Mouse (Mus musculus) frontal cortex, postnatal 36 days (tissue): ENCODE results near the gene Zfp956.

Experiments used
- DNase-seq, 2 experiments: peaks; one replicate each; pipeline ENCODE4 v3.0.0; 2022; ENCODE audit warnings: low spot score in 2 of 2

Gene Zfp956

DNA sequence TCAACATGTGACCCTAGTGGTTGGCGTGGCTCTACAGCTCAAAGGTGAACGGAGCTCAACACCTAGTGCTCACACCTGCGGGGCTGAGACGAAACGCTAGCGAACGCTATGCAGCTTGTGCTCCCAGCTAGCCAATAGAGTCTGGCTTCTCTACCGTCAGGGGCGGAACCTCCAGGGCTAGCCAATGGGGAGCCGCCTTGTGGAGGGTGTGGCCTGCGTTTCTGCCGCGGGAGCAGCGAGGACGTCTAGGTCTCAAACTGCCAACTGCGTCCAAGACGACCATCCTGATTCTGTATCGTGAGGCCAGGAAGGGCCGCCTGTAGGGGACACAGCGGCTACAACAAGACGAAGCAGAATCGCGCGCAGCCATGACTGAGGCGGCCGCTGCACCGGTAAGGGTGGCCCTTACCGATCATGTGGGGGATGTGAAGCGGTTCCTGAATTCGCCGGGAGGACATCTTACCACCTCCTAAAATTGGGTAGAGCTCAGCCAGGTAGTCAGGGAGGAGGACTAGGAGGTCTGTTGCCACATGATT is at the start of gene Zfp956:
TSS of gene Zfp956 (plus strand) at position 200 of the 536 bp plus-strand sequence.
- DNase-seq, result peak; percentile 93 to 95

DNA sequence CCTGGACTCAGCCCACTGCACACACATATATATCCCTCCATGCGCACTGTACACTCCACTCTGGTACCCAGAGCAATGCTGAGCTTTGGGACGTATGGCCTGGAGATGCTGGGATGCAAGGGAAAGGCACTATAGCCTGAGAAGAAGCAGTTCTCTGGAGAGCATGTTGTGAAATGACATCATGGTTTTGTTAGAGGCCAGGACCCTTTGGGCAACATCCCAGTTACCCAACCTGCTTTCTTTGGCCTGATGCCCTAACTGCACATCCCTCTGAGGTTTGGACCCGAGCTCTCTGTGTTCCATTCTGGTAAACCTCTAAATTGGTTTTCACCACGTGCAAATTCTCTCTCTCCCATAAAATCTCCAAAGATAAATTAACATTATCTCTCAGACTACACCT is 49.6 kb upstream of the Zfp956 start:
- DNase-seq, result no peak

DNA sequence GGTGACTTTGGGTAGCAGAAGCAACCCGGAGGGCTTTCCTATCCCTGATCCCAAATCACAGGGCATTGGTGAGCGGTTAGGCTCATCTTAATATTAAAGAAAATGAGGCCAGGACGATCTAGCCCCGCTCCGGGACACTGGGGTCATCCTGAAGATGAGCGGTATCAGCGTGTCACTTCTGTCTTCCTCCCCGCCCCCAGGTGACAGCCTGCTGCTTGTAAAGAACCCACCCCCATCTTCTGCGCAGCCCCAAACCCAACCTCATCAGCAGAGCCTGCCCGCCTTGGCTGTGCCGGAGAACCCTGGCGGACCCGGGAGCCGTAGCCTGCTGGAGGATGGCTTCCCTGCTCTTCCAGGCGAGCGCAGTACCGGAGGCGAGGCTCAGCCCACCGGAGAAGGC is 48.8 kb upstream of the Zfp956 start:
- DNase-seq, result no peak

DNA sequence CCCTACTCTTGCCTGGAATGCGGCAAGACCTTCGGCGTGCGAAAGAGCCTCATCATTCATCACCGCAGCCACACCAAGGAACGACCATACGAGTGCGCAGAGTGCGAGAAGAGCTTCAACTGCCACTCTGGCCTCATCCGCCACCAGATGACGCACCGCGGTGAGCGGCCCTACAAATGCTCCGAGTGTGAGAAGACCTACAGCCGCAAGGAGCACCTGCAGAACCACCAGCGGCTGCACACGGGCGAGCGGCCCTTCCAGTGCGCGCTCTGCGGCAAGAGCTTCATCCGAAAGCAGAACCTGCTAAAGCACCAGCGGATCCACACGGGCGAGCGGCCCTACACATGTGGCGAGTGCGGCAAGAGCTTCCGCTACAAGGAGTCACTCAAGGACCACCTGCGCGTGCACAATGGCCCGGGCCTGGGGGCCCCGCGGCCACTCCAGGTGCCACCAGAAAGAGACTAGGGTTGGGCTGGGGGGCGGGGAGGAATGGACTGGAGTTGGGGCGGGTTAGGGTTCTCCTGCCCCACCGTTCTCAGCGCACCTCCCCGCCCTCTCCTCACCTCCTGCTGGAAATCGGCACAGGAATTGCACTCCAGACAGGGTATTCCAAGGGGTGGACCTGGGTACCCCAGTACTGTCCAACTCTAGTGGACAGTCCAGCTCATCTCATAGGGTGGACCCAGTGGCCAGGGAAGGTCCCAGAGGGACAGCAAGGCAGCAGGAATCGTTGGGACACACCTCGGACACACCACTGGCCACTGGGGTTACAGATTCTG is 48.1 kb upstream of the Zfp956 start:
- no peak for DNase-seq

GRCm38 (mm10) chr6:47906326-47906725 is 46.9 kb upstream of the Zfp956 start:
- no peak for DNase-seq

DNA sequence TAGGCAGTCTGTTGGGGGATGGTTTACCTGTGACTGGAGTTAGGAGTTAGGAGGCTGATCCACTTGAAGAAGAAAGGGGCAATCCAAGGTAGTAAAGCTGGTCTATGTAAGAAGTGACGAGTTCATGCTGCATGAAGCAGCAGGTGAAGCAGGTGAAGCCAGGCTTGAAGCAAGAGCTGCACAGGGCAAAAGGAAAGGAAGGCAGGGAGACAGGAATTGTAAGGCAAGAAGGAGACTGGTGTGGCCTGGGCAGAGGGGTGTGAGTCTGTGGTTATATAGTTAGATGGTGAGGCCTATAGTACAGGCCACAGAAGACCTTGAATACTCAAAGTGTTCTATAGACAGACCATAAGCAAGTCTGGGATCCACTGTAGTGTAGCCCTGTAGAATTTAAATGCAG is 44.2 kb upstream of the Zfp956 start:
- DNase-seq, result no peak

DNA sequence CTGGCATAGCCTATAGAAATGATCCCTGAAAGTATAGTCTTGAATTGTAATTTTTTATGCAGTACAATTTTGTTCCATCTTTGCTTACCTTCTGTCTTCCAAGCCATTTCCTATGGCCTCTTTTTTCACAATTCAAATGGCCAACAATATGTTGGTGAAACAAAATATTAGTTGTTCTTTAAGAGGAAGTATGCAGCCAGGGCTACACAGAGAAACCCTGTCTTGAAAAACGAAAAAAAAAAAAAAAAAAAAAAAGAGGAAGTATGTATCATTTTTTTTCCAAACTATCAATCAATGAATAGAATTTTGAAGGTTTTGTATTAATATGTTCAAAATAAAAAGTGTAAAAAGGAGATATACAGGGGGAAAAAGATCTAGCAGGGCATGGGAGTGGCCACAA is 41.5 kb upstream of the Zfp956 start:
- no peak for DNase-seq

- no peak for DNase-seq
These were observed 40.2 kb upstream of the Zfp956 start for GRCm38 (mm10) chr6:47912991-47913390.

GRCm38 (mm10) chr6:47917051-47917450 is 36.1 kb upstream of the Zfp956 start:
- DNase-seq, result no peak

DNA sequence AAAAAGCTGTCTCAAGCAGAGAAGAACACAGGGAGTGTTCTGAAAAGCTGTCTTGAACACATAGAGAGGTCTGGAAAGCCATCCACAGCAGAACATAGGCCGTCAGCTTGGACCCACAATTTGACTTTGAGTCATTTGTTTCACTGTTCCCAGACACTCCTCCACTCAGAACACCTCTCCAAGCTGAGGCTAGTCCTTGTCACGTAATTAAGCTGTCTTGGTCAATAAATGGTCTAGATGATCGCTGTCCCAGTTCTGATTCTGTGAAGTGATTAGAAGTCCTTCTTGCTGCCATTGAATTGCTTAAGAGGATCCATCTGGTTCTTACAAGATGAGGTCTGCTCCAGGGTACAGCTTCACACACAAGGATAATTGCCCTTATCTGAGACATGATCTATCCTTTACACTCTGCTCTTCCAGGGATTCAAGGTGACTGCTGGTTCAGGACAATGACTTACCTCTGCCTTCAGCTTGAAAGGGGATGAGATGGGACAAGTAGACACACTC is 34.4 kb upstream of the Zfp956 start:
- no peak for DNase-seq

- no peak for DNase-seq
These were observed 33.3 kb upstream of the Zfp956 start for GRCm38 (mm10) chr6:47919646-47920446.

GRCm38 (mm10) chr6:47920447-47921340 is 32.5 kb upstream of the Zfp956 start, which contains the start of gene Zfp212:
Zfp212 (plus strand) TSS chr6:47920476.
- DNase-seq, result peak; percentile 84 to 89

DNA sequence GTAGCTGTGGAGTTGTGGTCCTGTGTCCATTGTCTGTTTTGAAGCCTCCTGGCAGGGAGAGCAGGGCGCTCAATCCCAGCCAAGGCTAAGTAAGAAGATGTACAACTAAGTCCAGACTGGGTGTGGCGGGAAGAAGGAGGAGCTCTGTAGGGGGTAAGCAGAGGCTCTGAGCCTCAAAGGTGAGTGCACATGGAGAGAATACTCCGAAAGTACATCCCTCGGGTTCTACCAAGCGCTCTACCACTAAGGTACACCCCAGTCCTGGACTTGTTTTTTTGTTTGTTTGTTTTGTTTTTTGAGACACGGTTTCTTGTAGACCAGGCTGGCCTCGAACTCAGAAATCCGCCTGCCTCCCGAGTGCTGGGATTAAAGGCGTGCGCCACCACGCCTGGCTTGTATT is 10.7 kb upstream of the Zfp956 start:
- no peak for DNase-seq

GRCm38 (mm10) chr6:47943021-47943691 is 10.0 kb upstream of the Zfp956 start:
- peak; percentile 49 to 52 for DNase-seq

GRCm38 (mm10) chr6:47943721-47944120 is 9.5 kb upstream of the Zfp956 start:
- no peak for DNase-seq

GRCm38 (mm10) chr6:47947388-47947787 is 5.8 kb upstream of the Zfp956 start:
- DNase-seq, result no peak

GRCm38 (mm10) chr6:47954425-47954824 is 1.2 kb downstream of the Zfp956 start:
- DNase-seq, result no peak

- DNase-seq, result no peak
These were observed 4.6 kb downstream of the Zfp956 start for GRCm38 (mm10) chr6:47957816-47958215.

GRCm38 (mm10) chr6:47960685-47961421 is 7.7 kb downstream of the Zfp956 start:
- no peak for DNase-seq

DNA sequence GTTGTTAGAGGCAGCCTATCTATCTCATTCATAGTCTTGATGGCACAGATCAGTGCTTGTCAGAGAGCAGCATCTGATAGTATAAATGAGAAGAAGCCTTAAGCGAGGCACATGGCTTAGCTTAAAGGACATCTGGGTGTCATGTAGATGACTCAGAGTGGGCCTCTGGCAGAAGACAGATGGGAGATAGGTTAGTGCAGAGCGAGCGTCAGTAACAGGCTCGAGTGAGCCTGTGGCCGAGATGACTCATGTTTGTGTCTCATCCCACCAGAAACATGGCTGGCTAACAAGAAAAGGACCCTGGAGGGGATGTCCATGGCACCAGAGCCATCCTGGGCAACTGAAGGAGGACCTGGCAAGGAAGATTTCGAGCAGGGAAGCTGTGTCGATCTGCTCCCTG is 9.9 kb downstream of the Zfp956 start:
- DNase-seq, result peak; percentile 26 to 28
